Mouse (Mus musculus): Measurements from ENCODE around the gene F2rl3.

F2rl3 gene

DNA sequence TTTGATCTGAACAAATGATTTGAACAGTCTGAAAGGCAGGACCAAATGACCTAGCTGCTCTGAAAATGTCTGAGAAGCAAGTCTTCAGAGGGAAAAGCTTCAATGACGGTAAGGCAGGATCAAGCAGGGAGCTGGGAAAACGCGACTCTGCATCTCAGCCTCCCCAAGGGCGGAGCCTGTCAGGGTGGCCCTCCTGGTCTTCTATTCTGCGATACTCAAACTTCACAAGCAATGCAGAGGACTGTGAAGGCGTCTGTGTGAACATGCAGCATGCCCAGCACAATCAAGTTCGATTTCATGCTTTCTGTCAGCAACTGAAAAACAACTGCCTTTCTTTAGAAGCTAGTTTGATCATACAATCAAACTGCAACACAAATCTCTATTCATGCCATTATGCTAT is 5.1 kb downstream of the F2rl3 start:
- no peak for DNase-seq

DNA sequence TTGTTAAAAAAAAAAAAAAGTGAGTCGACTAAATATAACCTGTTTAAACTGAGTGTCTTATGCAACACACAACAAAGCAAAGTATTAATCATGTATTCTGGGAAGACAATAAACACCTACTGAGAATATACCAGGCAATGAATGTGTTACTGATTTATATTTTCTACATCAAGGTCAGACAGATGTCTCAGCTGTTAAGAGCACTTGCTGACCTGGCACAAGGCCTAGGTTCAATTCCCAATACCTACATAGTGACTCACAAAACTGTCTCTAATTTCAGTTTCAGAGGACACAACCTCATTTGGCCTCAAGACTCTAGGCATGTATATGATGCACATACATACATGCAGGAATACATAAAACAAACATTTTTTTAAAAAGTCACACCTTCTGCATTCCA is 16.1 kb downstream of the F2rl3 start:
- no peak for DNase-seq

DNA sequence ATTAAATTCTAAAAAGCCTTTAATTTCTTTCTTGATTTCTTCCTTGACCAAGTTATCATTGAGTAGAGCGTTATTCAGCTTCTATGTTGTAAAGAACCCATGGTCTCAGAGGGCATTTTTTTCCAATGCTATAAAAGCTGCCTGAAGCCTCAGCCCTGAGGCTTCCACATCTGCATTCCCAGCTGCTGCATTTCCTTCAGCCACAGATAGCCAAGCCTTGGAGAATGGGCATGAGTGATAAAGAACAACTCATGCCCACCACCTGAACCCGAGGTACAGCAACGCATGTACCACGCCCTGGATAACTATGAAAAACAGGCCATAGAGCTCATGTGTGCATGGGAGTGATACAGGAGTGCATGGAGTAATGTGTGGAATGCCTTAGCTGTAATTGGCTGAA is 19.0 kb downstream of the F2rl3 start:
- no peak for DNase-seq

DNA sequence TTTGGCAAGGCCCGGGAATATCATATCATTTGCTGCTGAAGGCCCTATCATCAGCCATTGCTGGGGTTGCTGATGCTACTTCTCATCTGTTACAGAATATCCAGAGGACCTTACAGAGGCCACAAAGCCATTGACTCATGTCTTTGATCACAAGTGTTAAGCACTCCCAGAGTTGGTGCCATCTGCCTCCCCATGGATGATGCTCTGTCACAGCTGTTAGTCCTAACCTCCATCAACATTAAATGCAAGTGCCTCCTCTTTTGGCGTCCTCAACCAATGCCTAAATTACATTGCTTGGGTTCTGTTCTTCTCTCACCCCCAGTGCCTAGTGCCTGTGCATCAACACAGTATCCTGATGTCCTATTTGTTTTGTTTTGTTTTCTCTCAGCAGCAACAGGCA is 39.9 kb downstream of the F2rl3 start:
- DNase-seq: no peak

DNA sequence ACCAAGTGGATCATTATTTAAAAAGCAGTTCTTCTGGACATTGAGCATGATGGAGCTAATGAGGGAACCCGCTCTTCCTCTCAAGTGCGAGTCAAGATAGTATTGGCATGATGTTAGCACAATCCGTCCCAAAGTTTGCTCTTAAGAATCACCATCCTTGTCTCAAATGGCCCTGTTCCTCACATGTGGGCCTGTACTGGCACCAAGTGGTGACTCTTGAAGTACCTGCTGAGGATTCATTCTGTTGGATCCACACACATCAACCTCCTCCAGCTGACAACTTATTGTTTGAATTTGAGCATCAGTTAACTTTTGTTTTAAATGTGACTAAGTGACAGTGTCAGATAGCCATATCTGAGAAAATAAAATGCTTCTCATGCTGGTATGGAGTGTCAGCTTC is 51.0 kb downstream of the F2rl3 start:
- peak; percentile 10 to 37 for DNase-seq
